Mouse (Mus musculus): ENCODE measurements around the gene Chil5. TPM values are rescaled to one million over a fixed set of nuclear protein-coding genes. Genes with fewer than 3 reads are reported as not detected.

Gene Chil5
- total and polyA plus RNA-seq, 3 experiments, result not detected

- Histone ChIP-seq H3K36me3 (ENCODE audit: control insufficient read depth in 1 of 2, insufficient read depth in 2 of 2, low read length in 2 of 2) (no peaks in the 10 kb centered on the region), H3K4me1 (ENCODE audit: control insufficient read depth in 1 of 2, insufficient read depth in 2 of 2, low read length in 2 of 2) (no peaks in the 10 kb centered on the region; a peak in 1 of 4 replicates), H3K4me3 (ENCODE audit: control insufficient read depth in 1 of 2, insufficient read depth in 1 of 2, low read depth in 2 of 2, low read length in 2 of 2) (no peak overlapping the region), H3K79me2 (ENCODE audit: control insufficient read depth, insufficient read depth, low read length, poor library complexity) (no peaks in the 10 kb centered on the region), H3K27me3 (ENCODE audit: control insufficient read depth in 1 of 2, insufficient read depth in 2 of 2, low read length in 2 of 2) (no peaks in the 10 kb centered on the region; a peak in 1 of 4 replicates), H3K9ac (ENCODE audit: control insufficient read depth, low read depth, low read length, poor library complexity, severe bottlenecking) (no peak overlapping the region), H3K27ac (ENCODE audit: control insufficient read depth, low read depth, low read length) (no peak overlapping the region), H3K9me3 (replicated peaks; ENCODE audit: insufficient read depth, low read length) (no peaks in the 10 kb centered on the region)
- TF ChIP-seq CHD2 (IDR thresholded peaks at IDR 0.05; ENCODE audit: low read length) (no peak), CTCF (IDR thresholded peaks at IDR 0.05 in 2 of 3, conservative IDR thresholded peaks at IDR 0.05 in 1 of 3; ENCODE audit: control insufficient read depth in 1 of 3, insufficient read depth in 1 of 3, low read depth in 2 of 3, low read length in 3 of 3, poor library complexity in 1 of 3, severe bottlenecking in 1 of 3) (peak in 1 of 3 experiments; percentile 2; a peak in 1 of 6 replicates)
- DNase-seq (ENCODE audit: low read depth, low spot score), result no peak
Measured at GRCm38 (mm10) chr3:106000707-106001375, 31.8 kb downstream of the Chil5 start.

DNA sequence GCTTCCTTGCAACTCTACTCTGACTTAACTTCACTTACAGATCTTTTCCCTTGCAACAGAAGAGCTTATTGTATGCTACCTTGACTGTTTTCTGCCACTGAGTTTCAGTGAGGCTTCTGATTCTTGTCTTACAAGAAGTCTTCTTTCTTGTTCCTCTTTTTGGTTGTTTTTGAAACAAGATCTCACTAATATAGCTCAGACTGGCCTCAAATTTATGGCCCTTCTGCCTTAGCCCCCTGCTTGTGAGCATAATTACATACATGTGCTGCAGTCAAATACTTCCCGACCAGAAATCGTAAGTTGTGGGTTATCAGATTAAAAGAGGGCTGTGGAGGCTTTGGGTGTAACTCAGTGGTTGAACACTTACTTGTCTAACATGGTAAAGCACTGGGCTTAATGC, 37.9 kb downstream of the Chil5 start:
- Histone ChIP-seq H3K27ac (ENCODE audit: control insufficient read depth, low read depth, low read length) (no peak overlapping the region), H3K4me3 (ENCODE audit: control insufficient read depth in 1 of 2, insufficient read depth in 1 of 2, low read depth in 2 of 2, low read length in 2 of 2) (no peak overlapping the region), H3K79me2 (ENCODE audit: control insufficient read depth, insufficient read depth, low read length, poor library complexity) (no peaks in the 10 kb centered on the region), H3K27me3 (ENCODE audit: control insufficient read depth in 1 of 2, insufficient read depth in 2 of 2, low read length in 2 of 2) (no peaks in the 10 kb centered on the region; a peak in 1 of 4 replicates), H3K4me1 (ENCODE audit: control insufficient read depth in 1 of 2, insufficient read depth in 2 of 2, low read length in 2 of 2) (no peaks in the 10 kb centered on the region; a peak in 2 of 4 replicates), H3K9me3 (replicated peaks; ENCODE audit: insufficient read depth, low read length) (no peaks in the 10 kb centered on the region), H3K9ac (ENCODE audit: control insufficient read depth, low read depth, low read length, poor library complexity, severe bottlenecking) (no peak overlapping the region), H3K36me3 (ENCODE audit: control insufficient read depth in 1 of 2, insufficient read depth in 2 of 2, low read length in 2 of 2) (no peaks in the 10 kb centered on the region; a peak in 1 of 4 replicates)
- peak; percentile 54 for DNase-seq (ENCODE audit: low read depth, low spot score)
- TF ChIP-seq JUND (IDR thresholded peaks at IDR 0.05; ENCODE audit: low read depth, low read length) (no peak), UBTF (IDR thresholded peaks at IDR 0.05; ENCODE audit: borderline replicate concordance, insufficient read depth, low read depth, low read length) (no peak), TAL1 (IDR thresholded peaks at IDR 0.05; ENCODE audit: low read length) (no peak), CHD1 (IDR thresholded peaks at IDR 0.05; ENCODE audit: low read depth, low read length) (no peak), MYC (IDR thresholded peaks at IDR 0.05; ENCODE audit: low read depth, low read length) (no peak), ZC3H11A (IDR thresholded peaks at IDR 0.05; ENCODE audit: low read depth, low read length) (no peak), MXI1 (IDR thresholded peaks at IDR 0.05; ENCODE audit: low read depth, low read length) (no peak), USF1 (IDR thresholded peaks at IDR 0.05; ENCODE audit: low read depth, low read length) (no peak), RCOR1 (IDR thresholded peaks at IDR 0.05; ENCODE audit: low read depth, low read length) (no peak), MEF2A (IDR thresholded peaks at IDR 0.05; ENCODE audit: extremely low read depth, insufficient replicate concordance, low read depth, low read length, poor library complexity, severe bottlenecking) (no peak), POLR2AphosphoS5 (IDR thresholded peaks at IDR 0.05; ENCODE audit: borderline replicate concordance, low read depth, low read length) (no peak), KAT2A (conservative IDR thresholded peaks at IDR 0.05; ENCODE audit: low read depth, low read length) (no peak), HCFC1 (IDR thresholded peaks at IDR 0.05; ENCODE audit: low read depth, low read length) (no peak), RAD21 (IDR thresholded peaks at IDR 0.05; ENCODE audit: low read depth, low read length) (no peak)

All from MEL (cell line).